Mouse (Mus musculus) 3T3-L1 (cell line): ENCODE measurements around the gene Coro2b.

Experiments
- DNase-seq: peaks from one replicate; pipeline ENCODE4 v3.0.0-alpha.2; 2015; ENCODE audit warnings: low read depth, low spot score

Coro2b gene

DNA sequence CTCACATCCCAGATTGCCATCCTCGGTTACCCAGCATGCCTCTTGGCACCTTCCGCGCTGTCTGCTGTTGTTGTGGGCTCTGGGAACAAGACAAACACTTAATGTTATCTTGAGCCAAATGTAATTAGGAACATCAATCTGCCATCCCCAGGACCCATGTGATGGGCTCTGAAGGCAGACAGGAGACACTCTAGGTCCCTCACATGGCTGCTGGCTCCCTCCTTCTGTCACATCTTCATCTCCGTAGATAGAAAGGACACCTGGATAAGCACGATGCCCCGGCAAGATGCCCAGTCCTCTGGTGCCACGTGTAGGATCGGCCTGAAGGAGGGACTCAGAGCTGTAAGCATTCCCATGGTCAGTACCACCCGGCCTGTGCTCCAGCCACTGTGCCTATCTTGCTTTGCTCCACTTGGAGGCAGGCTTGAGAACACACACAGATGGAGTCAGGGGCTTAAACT is 2.4 kb upstream of the Coro2b start:
- no peak for DNase-seq

GRCm38 (mm10) chr9:62537941-62538340 is 1.1 kb upstream of the Coro2b start:
- DNase-seq = no peak

DNA sequence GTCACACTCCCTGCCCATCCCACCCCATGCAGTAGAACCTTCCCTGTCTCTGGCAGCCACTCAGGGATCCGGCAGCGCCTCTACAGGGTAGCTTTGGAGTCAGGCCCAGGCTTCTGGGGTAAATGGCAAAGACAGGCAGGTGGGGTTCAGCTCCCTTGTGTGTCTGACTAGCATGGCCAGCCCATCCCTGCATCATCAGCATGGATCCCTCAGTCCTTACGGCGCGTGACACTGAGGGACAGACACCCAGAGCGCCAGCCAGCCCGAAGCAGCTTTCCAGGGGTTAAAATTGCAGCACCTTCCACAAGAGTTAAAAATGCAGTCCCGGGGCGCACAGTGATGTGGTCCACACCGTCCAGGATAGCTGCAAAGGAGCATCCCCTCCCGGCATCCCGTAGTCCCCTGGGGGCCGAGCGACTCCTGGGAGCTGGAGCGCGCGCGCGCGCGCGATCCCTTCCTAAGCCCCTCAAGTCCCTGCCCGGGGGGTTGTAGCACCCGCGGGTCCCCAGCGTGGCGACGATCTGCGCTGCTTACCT is 657 bp downstream of the Coro2b start:
- DNase-seq = no peak

DNA sequence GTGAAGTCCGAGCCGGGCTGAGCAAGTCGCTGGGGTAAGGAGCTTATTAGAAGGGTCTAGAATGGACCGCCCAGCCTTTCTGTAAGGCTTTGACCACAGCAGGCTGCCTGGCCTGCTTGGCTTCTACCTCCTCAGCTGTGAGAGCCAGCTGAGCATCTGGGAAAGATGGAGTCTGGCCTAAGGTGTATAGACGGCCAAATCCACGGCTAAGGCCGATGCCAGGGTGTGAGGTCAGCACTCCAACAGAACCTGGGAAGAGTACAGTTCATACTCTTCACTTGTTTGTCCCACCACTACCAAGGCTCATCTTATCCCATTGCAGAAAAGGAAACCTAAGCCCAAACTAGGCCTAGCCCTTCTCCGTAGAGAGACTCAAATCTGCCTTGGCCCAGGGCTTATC is 1.3 kb downstream of the Coro2b start:
- no peak for DNase-seq

DNA sequence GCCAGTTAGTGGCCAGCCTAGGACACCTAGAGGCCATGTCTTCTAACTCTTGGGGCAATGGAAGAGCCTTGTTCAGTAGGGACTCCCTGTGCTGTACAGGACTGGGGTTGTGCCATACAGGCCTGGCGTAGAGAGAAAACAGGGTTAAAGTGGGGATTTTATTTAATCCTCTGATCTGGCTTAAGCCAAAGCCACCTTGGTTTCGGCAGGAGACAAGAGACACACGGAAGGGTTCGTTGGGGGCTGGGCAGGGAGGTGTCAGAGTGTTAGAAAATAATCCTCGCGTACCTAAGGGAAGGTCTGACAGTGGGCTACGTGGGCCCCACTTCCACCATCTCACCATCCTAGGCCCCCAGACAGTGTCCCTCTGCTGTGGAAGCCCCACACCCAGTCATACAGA is 2.2 kb downstream of the Coro2b start:
- DNase-seq = no peak

DNA sequence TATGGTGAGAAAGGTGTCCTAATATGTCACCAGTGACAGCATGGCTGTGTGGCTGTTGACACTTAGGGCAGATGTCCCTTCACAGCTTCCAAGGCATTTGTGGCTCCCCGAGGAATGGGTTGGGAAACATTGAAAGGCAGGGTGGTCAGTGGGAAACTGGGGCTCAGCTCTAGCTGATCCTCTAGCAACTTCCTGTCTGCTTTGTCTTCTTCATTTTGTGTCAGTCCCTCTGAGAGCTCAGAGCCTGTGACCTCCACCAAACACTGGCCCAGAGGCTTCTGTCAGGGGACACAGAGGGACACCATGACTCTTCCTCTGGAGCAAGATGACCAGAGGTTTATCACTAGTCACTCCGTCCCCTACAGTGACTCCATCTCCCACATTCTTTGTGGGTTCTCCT is 2.7 kb downstream of the Coro2b start:
- DNase-seq = no peak

DNA sequence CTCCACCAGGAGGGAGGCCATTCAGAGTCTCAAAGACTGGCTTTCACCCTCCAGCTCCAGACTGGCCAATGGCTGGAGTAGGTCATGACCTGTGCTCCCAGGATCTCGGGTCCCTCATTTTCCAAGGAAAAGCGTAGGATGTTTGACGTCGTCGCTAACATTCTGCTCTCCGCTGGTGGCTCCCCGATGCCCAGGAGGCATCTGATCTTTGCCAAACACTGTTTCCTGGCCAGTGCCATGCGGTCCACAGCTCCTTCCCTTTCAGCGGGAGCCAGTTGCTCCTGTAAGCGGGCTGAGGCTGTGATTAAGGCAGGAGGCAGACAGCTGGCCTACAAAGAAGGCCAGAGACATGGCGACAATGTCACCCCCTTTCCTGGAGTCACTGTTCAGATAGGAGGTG is 4.0 kb downstream of the Coro2b start:
- no peak for DNase-seq

- peak; percentile 31 for DNase-seq
These were observed 5.2 kb downstream of the Coro2b start for GRCm38 (mm10) chr9:62531459-62532275.

GRCm38 (mm10) chr9:62528527-62528926 is 8.3 kb downstream of the Coro2b start:
- no peak for DNase-seq

DNA sequence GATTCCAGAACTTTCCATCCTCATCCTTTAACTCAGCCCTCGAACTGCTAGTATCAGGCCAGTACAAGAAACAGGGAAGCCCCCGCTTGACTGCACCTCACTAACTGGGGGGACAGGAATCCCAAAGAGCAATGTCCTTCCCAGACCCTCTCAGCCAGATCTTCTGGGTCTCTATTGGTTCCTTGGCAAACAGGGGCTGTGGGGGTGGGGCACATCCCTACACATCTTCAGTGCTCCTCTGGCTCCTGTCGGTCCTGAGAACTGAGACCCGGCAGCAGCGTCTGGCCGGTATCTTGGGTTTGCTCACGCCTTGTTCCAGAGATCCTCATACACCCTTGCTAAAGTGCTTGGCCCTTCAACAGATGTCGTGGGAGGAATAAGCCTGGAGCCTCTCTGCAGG is 10.0 kb downstream of the Coro2b start:
- no peak for DNase-seq

DNA sequence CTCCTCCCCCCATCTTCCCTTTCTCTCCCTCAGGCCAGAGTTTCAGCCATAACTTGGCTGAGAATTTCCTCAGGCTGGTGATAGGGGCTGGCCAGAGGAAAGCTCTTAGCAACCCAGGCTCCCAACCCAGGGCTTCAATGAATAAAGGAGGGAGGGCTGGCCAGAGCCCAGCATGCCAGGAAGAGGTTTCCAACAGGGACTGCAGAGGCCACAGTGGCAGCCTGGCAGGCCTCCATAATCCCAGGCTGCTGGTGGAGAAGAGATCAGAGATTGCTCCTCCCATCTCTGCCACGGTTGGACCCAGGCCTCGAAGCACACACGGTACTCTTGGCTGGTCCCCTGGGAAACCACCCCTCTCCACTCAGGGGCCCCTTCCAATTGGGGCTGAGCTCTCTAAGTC is 10.4 kb downstream of the Coro2b start:
- peak; percentile 23 for DNase-seq

GRCm38 (mm10) chr9:62524761-62525308 is 12.0 kb downstream of the Coro2b start:
- DNase-seq = no peak

GRCm38 (mm10) chr9:62522791-62523471 is 13.9 kb downstream of the Coro2b start:
- no peak for DNase-seq

GRCm38 (mm10) chr9:62522211-62522610 is 14.6 kb downstream of the Coro2b start:
- no peak for DNase-seq

- DNase-seq = no peak
These were observed 15.3 kb downstream of the Coro2b start for GRCm38 (mm10) chr9:62521541-62521940.

- DNase-seq = no peak
These were observed 15.9 kb downstream of the Coro2b start for GRCm38 (mm10) chr9:62520933-62521332.

- no peak for DNase-seq
These were observed 16.9 kb downstream of the Coro2b start for GRCm38 (mm10) chr9:62519787-62520503.

DNA sequence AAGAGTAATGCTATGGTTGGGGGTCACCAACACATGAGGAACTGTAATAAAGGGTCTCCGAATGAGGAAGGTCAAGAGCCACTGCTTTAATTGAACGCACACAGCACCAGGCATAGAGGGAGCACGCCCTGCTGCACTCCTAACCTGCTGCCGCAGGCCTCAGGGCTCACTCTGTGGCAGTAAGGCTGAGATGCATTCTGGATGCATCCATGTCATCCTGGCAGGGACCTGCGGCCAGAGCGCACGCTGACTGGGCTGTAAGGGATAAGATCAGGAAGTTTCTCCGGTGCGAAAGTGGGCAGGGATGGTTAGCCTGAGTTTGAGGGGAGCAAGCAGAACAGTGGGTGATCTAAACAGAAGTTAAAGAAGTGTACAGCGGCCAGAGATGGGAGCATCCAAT is 17.5 kb downstream of the Coro2b start:
- no peak for DNase-seq

DNA sequence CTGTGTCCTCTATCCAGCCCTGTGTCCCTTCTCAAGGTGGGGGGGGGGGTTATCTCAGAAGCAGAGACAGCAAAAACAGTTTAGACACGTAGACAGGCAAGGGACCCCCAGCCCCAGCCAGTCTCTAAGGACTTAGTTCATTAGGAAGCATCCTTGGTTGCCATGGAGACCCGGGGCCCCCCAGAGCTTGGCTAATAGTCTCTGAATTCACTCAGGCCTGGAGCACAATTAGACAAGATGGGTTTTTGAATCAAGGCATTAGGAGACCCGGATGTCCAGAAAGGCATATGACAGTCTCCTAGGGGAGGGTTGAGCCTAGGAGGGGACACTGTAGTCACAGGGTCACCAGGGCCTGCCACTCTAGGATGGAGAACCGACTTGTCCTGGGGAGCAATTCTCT is 18.3 kb downstream of the Coro2b start:
- DNase-seq = no peak

- DNase-seq = no peak
These were observed 19.5 kb downstream of the Coro2b start for GRCm38 (mm10) chr9:62517112-62517957.

GRCm38 (mm10) chr9:62515138-62515537 is 21.7 kb downstream of the Coro2b start:
- no peak for DNase-seq
